Mouse (Mus musculus): Measurements from ENCODE around the gene Hoxd9.

- TF ChIP-seq CTCF (IDR thresholded peaks at IDR 0.05; ENCODE audit: low read depth, low read length): no peak
- no peak for TF ChIP-seq POLR2A (IDR thresholded peaks at IDR 0.05; ENCODE audit: borderline replicate concordance, low read depth, low read length)
Observed at GRCm38 (mm10) chr2:74730331-74730730, 32.8 kb downstream of the Hoxd9 start.
